Mouse (Mus musculus) forebrain, embryonic 14.5 days (tissue): ENCODE measurements around the gene Cyth1. TPM values are rescaled to one million over a fixed set of nuclear protein-coding genes. Genes with fewer than 3 reads are reported as not detected.

Experiments used
- ATAC-seq: fragments of 200-750 bp; cut with Nextera tagmentation; 2 replicates; pipeline ENCODE4 v1.8.0; 2017; ENCODE audit warnings: mild to moderate bottlenecking, moderate library complexity
- DNase-seq: peaks from one replicate; pipeline ENCODE4 v3.0.0-alpha.2; 2015; ENCODE audit warnings: low spot score
- H3K27ac ChIP-seq: fragments of 300-500 bp; sonication (generic); 2 replicates; pipeline ENCODE4 v1.5.1; 2014; ENCODE audit warnings: low read depth, mild to moderate bottlenecking, control low read depth, low read length, moderate library complexity
- H3K27me3 ChIP-seq: fragments of 300-500 bp; sonication (generic); replicated peaks from 2 replicates; pipeline ENCODE4 v1.6.1; 2014; ENCODE audit warnings: low read length, control low read depth, mixed read lengths; ENCODE audit not compliant: control insufficient read depth, insufficient read depth
- H3K36me3 ChIP-seq: fragments of 300-500 bp; sonication (generic); 2 replicates; pipeline ENCODE4 v1.6.1; 2014; ENCODE audit warnings: low read length, control low read depth; ENCODE audit not compliant: control insufficient read depth, insufficient read depth
- H3K4me1 ChIP-seq: fragments of 300-500 bp; sonication (generic); 2 replicates; pipeline ENCODE4 v1.6.1; 2014; ENCODE audit warnings: antibody characterized with exemption, low read length, control low read depth; ENCODE audit not compliant: control insufficient read depth, insufficient read depth
- H3K4me2 ChIP-seq: fragments of 300-500 bp; sonication (generic); 2 replicates; pipeline ENCODE4 v1.6.1; 2014; ENCODE audit warnings: mild to moderate bottlenecking, control low read depth, low read length
- H3K4me3 ChIP-seq: fragments of 300-500 bp; sonication (generic); 2 replicates; pipeline ENCODE4 v1.5.1; 2014; ENCODE audit warnings: low read depth, low read length, control low read depth
- H3K9ac ChIP-seq: fragments of 300-500 bp; sonication (generic); 2 replicates; pipeline ENCODE4 v1.6.1; 2014; ENCODE audit warnings: mild to moderate bottlenecking, low read length, control low read depth, moderate library complexity
- H3K9me3 ChIP-seq: fragments of 300-500 bp; sonication (generic); replicated peaks from 2 replicates; pipeline ENCODE4 v1.6.1; 2016; ENCODE audit warnings: low read length, control low read depth, mixed read lengths; ENCODE audit not compliant: control insufficient read depth
- WGBS: fragments of 180-500 bp; shearing (Covaris S2); extraction: QIAGEN DNeasy Blood & Tissue Kit; methylation state at CpG from one replicate; pipeline ENCODE4 v1.1.7; 2014; 5-methylcytosine and 5-hydroxymethylcytosine counted together
- polyA plus RNA-seq: library from polyadenylated mRNA; unstranded; fragments of >200 nt; fragmentation: Nextera tagmentation; extraction: Ambion mirVana; gene quantifications from 2 replicates; pipeline ENCODE4 v1.2.1, GENCODE M21; 2014

The Cyth1 gene
- polyA plus RNA-seq, 1 experiment from 2014 or later = 21.9 TPM

GRCm38 (mm10) chr11:118114581-118115110 lies 133.7 kb downstream of the Cyth1 start:
- Histone ChIP-seq H3K4me1 (no peaks in the 10 kb centered on the region), H3K9ac (no peak overlapping the region), H3K4me2 (no peak overlapping the region), H3K9me3 (no peaks in the 10 kb centered on the region), H3K4me3 (no peak overlapping the region), H3K36me3 (no peaks in the 10 kb centered on the region), H3K27me3 (no peaks in the 10 kb centered on the region), H3K27ac (no peak overlapping the region)
- DNase-seq (no peak), ATAC-seq (no peak)
- 88% methylated on average over 8 of the region's 8 CpGs for WGBS

GRCm38 (mm10) chr11:118113516-118114205 lies 134.7 kb downstream of the Cyth1 start:
- no peaks in the 10 kb centered on the region for H3K4me1 ChIP-seq
- no peak overlapping the region for H3K27ac ChIP-seq
- no peaks in the 10 kb centered on the region for H3K9me3 ChIP-seq
- H3K36me3 ChIP-seq = no peaks in the 10 kb centered on the region
- H3K4me2 ChIP-seq = no peak overlapping the region
- H3K9ac ChIP-seq = no peak overlapping the region
- H3K4me3 ChIP-seq = no peak overlapping the region
- ATAC-seq (no peak), DNase-seq (no peak)
- WGBS = 87% methylated on average over 14 of the region's 14 CpGs
- H3K27me3 ChIP-seq = no peaks in the 10 kb centered on the region

- Histone ChIP-seq H3K27me3 (no peaks in the 10 kb centered on the region), H3K4me3 (no peak overlapping the region), H3K4me2 (no peak overlapping the region), H3K9me3 (no peaks in the 10 kb centered on the region), H3K9ac (no peak overlapping the region), H3K4me1 (no peaks in the 10 kb centered on the region), H3K36me3 (no peaks in the 10 kb centered on the region), H3K27ac (no peak overlapping the region)
- DNase-seq (peak; percentile 87), ATAC-seq (peak; percentile 77)
- 6% methylated on average over 5 of the region's 5 CpGs for WGBS
Measured at GRCm38 (mm10) chr11:118104001-118104400, 144.4 kb downstream of the Cyth1 start.

- Histone ChIP-seq H3K36me3 (no peaks in the 10 kb centered on the region), H3K9ac (no peak overlapping the region), H3K27ac (no peak overlapping the region), H3K27me3 (no peaks in the 10 kb centered on the region), H3K9me3 (no peaks in the 10 kb centered on the region), H3K4me2 (no peak overlapping the region), H3K4me1 (no peaks in the 10 kb centered on the region), H3K4me3 (no peak overlapping the region)
- DNase-seq (no peak), ATAC-seq (no peak)
- 95% methylated on average over 5 of the region's 5 CpGs for WGBS
Measured at GRCm38 (mm10) chr11:118103383-118103782, 145.0 kb downstream of the Cyth1 start.

GRCm38 (mm10) chr11:118102838-118103237 lies 145.6 kb downstream of the Cyth1 start:
- H3K36me3 ChIP-seq = no peaks in the 10 kb centered on the region
- no peak overlapping the region for H3K9ac ChIP-seq
- H3K27ac ChIP-seq = no peak overlapping the region
- DNase-seq = peak; percentile 77
- no peaks in the 10 kb centered on the region for H3K9me3 ChIP-seq
- H3K4me3 ChIP-seq = no peak overlapping the region
- peak; percentile 44; the same call in 1 of the 2 replicates for ATAC-seq
- no peaks in the 10 kb centered on the region for H3K4me1 ChIP-seq
- no peaks in the 10 kb centered on the region for H3K27me3 ChIP-seq
- WGBS = 58% methylated on average over 3 of the region's 3 CpGs
- no peak overlapping the region for H3K4me2 ChIP-seq

GRCm38 (mm10) chr11:118101133-118101532 lies 147.3 kb downstream of the Cyth1 start:
- Histone ChIP-seq H3K9me3 (no peaks in the 10 kb centered on the region), H3K9ac (no peak overlapping the region), H3K27me3 (no peaks in the 10 kb centered on the region), H3K4me2 (no peak overlapping the region), H3K4me1 (no peaks in the 10 kb centered on the region), H3K36me3 (no peaks in the 10 kb centered on the region), H3K4me3 (no peak overlapping the region), H3K27ac (no peak overlapping the region)
- no peak for ATAC-seq
- no peak for DNase-seq
- 43% methylated on average over 9 of the region's 9 CpGs for WGBS

GRCm38 (mm10) chr11:118096736-118097135 lies 151.7 kb downstream of the Cyth1 start:
- 70% methylated on average over 2 of the region's 2 CpGs for whole genome bisulfite sequencing
- Histone ChIP-seq H3K4me2 (no peak overlapping the region), H3K4me1 (no peaks in the 10 kb centered on the region), H3K36me3 (no peaks in the 10 kb centered on the region), H3K9ac (no peak overlapping the region), H3K27ac (no peak overlapping the region), H3K4me3 (no peak overlapping the region), H3K9me3 (no peaks in the 10 kb centered on the region), H3K27me3 (no peaks in the 10 kb centered on the region)
- no peak for DNase-seq
- ATAC-seq = no peak

GRCm38 (mm10) chr11:118095004-118095403 lies 153.4 kb downstream of the Cyth1 start:
- H3K27me3 ChIP-seq = no peaks in the 10 kb centered on the region
- no peak overlapping the region for H3K9ac ChIP-seq
- no peak overlapping the region for H3K27ac ChIP-seq
- no peaks in the 10 kb centered on the region; the same call in 1 of the 2 replicates for H3K9me3 ChIP-seq
- H3K4me3 ChIP-seq = no peak overlapping the region
- no peaks in the 10 kb centered on the region for H3K4me1 ChIP-seq
- no peak for DNase-seq
- no peaks in the 10 kb centered on the region for H3K36me3 ChIP-seq
- H3K4me2 ChIP-seq = no peak overlapping the region
- ATAC-seq = no peak
- WGBS = 87% methylated on average over 9 of the region's 9 CpGs

- WGBS = 89% methylated on average over 23 of the region's 23 CpGs
- no peaks in the 10 kb centered on the region; the same call in 1 of the 2 replicates for H3K9me3 ChIP-seq
- no peak for DNase-seq
Measured at GRCm38 (mm10) chr11:118091002-118091670, 157.3 kb downstream of the Cyth1 start.

More at GRCm38 (mm10) chr11:118091002-118091670, 157.3 kb downstream of the Cyth1 start:
- Histone ChIP-seq H3K27me3 (no peaks in the 10 kb centered on the region), H3K9ac (no peak overlapping the region), H3K36me3 (no peaks in the 10 kb centered on the region), H3K4me2 (no peak overlapping the region), H3K4me3 (no peak overlapping the region), H3K27ac (no peak overlapping the region), H3K4me1 (no peaks in the 10 kb centered on the region)
- ATAC-seq = no peak
